Mouse (Mus musculus) CD8-positive naive resting alpha-beta T cell, adult 2 months (primary cell): ENCODE data around the gene Nlgn2.
A peak's percentile ranks its signal among the peaks of the same experiment; 100 is the strongest.

Source experiments
- DNase-seq, 2 experiments: peaks; one replicate each; pipeline ENCODE4 v3.0.0; 2022; ENCODE audit warnings: low read depth in 2 of 2, low spot score in 2 of 2

Nlgn2 gene

GRCm38 (mm10) chr11:69833554-69833953 lies 4.0 kb downstream of the Nlgn2 start:
- no peak for DNase-seq

DNA sequence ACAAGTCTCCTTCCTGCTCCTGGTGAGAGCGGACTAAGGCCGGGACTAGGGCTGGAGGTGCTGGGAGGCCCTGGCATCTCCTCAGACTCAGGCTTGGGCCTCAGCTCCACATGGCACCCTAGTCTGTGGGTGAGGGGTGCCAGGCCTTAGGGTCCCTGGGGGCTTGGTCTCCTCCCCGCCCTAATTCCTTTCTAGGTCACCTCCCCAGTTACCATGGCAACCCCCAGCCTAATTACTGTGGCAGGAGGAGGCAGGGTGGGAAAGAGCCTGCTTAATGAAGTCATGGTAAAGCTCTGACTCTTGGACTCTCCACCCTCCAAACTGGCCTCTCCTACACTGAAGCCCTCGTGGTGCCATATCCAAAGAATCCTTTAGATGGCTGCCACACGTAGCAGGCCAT lies 8.8 kb downstream of the Nlgn2 start:
- DNase-seq: no peak

GRCm38 (mm10) chr11:69823456-69823855 lies 14.1 kb downstream of the Nlgn2 start:
- DNase-seq: no peak

DNA sequence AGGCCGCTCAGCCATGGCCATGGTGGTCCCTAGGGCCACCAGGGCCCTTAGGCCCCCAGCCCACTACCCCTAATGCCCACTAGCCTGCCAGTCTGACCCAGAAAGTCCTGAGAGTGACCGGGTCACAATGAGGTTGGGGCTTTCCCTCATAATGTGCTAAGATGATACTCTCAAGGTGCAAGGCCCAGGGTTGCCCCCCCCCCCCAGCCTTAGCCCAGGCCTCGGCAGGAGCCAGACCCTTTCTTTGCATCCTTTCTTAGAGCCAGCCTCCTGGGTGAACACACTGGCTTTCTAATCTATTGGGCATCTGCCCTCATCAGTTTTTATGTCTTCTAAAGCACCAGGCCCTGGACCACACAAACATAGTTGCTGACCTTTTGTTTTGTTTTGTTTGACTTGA lies 15.5 kb downstream of the Nlgn2 start, which contains the start of gene Spem1:
Spem1 (minus strand) TSS at position 101 of the 400 bp plus-strand sequence.
- DNase-seq: no peak

GRCm38 (mm10) chr11:69818871-69819270 lies 18.7 kb downstream of the Nlgn2 start:
- no peak for DNase-seq

DNA sequence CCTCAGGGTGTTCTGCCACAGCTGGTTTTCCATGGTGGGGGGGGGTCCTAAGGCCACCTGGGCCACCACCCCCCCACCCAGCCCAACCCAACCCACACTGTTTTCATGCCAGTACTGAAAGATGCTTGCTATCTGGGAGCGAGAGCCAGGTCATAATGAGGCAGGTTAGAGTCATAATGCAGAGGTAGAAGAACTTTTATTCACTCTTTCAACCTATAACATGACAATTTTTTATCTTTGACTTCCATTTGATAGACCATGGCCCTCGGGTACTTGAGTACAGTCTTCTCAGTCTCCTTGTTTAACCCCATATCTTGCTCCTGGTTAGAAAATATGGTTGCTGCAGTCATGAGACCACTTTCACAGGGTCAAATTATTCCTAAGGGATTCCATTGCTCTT lies 19.2 kb downstream of the Nlgn2 start, which contains the start of gene Spem2:
Spem2 (minus strand) TSS at position 101 of the 400 bp plus-strand sequence.
- DNase-seq: no peak

DNA sequence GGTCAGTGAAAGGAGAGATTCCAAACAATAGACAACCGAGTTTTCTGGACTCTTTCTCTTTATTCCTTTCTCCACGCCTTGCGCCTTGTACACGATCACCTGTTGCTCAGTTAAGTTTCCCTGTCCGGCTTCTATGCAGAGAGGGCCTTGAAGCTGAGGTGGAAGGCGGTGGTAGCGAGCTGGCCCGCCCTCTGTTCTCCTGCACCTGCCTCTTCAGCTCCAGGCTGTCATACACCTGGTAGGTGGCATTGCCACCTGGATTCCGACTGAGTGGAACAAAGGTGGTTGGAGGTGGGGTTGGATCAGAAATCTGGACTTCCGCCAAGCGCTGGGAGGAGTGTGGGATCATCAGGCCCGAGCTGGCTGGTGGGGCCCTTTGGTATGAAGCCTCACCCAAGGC lies 21.1 kb downstream of the Nlgn2 start:
- DNase-seq: no peak

DNA sequence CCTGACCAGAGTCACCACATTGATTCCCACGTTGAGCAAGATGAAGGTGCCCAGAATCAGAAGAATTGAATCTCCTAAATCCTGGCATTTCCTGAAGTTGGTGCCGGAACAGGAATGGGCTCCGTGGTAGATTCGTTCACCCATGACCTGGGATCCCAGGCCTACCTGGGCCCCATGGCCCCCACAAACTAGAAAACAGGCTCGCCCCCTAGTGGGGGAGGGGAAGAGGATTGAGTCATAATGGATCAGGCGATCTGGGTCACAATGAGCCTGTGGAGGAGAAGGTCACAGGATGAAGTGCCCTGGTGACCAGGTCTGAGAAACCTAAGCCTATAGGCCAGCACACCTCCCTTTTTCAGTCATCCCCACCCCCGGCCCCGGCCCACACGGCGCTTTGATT lies 22.4 kb downstream of the Nlgn2 start, which contains the start of gene Gm39566:
Gm39566 (minus strand) TSS at position 144 of the 400 bp plus-strand sequence.
- no peak for DNase-seq

GRCm38 (mm10) chr11:69810280-69810679 lies 27.3 kb downstream of the Nlgn2 start:
- no peak for DNase-seq

DNA sequence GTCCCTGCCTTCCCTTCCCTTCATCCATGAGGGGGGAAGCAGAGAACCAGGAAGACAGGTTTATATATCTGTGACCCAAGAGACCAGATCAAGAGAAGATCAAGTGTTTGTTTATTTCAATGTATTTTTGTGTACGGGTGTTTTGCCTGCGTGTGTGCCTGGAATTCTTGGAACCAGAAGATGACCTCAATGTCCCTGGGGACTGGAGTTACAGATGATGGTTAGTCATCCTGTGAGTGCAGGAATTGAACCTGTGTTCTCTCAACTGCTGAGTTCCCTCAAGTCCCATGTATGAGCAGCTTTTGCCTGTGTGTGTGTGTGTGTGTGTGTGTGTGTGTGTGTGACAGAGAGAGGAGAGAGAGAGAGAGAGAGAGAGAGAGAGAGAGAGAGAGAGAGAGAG lies 29.9 kb downstream of the Nlgn2 start:
- DNase-seq: no peak

DNA sequence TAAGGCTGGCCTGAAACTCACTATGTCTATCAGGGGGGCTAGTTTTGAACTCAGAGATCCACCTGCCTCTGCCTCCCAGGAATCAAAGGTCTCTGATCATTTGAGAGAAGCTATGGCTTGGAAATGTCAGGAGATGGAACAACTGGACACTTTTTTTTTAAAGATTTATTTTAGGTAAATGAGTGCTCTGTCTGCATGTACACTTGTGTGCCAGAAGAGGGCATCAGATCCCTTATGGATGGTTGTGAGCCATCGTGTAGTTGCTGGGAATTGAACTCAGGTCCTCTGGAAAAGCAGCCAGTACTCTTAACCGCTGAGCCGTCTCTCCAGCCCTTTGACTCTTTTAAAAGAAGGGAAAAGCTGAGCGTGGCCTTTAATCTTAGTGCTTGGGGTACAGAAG lies 31.2 kb downstream of the Nlgn2 start:
- DNase-seq: no peak

DNA sequence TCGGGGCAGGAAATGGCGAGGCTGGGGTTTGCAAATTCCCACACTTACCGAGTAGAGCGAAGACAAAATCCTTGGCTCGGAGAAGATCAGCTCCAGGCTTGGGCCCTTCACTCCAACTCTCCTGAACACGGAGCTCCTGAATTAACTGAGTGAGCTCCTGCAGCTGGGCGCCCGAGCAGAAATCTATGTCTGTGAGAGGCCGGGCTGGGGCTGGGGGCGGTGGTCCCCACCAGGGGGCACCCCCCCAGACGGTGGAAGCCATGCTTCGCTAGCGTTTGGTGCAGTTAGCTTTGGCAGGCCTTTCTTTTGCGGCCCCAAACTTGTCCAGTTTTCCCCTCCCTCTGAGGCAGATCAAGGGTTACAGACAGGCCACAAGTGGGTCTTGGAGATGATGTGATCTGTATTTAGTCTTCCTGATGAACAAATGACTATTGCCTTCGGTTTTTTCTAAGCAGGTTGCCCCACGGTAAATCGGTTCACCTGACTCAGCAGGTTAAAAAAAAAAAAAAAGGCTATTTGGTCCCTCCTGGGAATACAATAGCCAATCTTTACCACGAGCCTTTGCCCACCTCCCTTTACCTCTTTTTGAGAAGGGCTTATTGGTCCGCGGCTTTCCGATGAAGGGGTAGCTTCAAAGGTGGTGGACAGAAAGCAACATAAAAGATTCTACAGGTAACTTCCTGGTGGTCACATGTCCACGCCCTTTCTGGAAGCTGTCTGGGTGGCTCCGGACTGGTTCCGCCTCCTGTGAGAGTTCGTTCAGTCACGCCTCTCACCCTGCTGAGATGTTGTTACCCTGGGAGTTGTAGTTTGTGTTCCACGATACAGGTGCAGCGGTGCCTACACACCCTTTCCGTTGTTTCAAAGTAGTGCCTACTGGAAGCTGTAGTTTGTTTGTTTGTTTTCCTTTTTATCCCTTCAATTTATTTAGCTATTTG lies 32.3 kb downstream of the Nlgn2 start, which contains the start of gene Tmem102:
Tmem102 (minus strand) TSS at position 653 of the 938 bp plus-strand sequence.
- DNase-seq: no peak

- no peak for DNase-seq
Observed at GRCm38 (mm10) chr11:69804652-69804940, 33.0 kb downstream of the Nlgn2 start.

- peak; percentile 52 to 65 for DNase-seq
Observed at GRCm38 (mm10) chr11:69803786-69804651, 33.6 kb downstream of the Nlgn2 start.

DNA sequence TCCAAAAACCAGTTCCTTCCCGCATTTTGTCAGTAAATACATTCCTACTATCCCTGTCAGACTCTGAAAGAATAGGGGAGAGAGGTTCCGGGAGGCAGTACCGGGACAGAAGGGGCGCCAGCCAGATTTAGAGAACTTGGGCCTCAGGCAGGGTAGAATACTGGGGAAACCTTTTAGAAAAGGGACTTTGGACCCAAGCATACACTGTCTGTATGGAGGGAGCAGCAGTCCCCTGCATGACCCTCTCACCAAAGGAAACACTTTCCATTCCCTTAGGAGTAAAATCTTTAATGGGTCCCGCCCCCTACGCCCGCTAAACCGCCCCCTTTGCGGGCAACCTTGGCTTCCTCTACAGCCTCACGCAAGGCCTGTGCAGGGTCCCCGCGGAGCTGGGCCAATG lies 34.3 kb downstream of the Nlgn2 start:
- no peak for DNase-seq

GRCm38 (mm10) chr11:69802648-69803105 lies 34.9 kb downstream of the Nlgn2 start:
- peak; percentile 28 to 48 for DNase-seq

- no peak for DNase-seq
Observed at GRCm38 (mm10) chr11:69801379-69801977, 36.1 kb downstream of the Nlgn2 start, which contains the start of gene Fgf11. Gene Fgf11 (minus strand): TSS chr11:69801857.

DNA sequence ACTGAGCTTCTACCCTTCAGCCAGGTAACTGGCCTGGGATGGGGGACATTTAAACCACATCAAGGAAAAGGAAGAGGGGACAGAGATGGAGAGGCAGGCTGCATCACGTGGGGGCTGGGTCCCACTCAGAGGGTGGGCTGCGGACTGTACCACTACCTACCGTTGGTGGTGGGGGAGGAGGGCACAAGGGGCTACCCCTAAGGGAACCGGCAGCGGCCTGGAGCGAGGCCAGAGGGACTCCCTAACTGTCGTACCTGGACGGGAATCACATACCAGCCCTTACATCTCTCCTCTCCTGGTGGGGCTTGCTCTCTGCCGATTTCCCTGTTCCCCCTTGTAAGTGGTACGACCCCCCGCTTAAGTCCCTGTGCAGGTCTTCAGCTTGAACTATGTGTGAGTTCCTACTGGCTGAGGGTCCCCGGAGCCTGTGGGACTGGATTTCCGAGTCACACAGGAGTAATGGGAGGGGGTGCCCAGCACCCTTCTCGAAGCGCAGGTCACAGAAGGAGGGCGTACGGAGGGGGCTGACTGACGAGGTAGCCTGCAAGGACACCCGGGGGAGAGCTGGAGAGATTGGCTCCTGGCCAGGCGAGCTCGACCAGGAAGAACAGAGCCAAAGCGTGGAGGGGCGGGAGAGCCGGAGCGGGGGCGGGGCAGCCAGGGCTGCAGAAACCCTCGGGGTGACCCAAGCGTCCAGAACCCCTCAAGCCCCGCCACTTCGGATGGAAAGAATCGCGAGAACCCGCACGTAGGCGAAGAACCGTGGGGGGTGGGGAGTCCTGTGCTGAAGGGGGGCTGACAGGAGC lies 37.0 kb downstream of the Nlgn2 start:
- DNase-seq: no peak

- no peak for DNase-seq
Observed at GRCm38 (mm10) chr11:69800138-69800391, 37.5 kb downstream of the Nlgn2 start.

GRCm38 (mm10) chr11:69799394-69800137 lies 38.0 kb downstream of the Nlgn2 start:
- DNase-seq: no peak
